Mouse (Mus musculus): ENCODE results near the gene Naaladl1. TPM values are rescaled to one million over a fixed set of nuclear protein-coding genes. Genes with fewer than 3 reads are reported as not detected.
A peak's percentile ranks its signal among the peaks of the same experiment; 100 is the strongest.

The Naaladl1 gene
- polyA plus RNA-seq, 1 experiment from 2014 or later: 0.64 TPM

DNA sequence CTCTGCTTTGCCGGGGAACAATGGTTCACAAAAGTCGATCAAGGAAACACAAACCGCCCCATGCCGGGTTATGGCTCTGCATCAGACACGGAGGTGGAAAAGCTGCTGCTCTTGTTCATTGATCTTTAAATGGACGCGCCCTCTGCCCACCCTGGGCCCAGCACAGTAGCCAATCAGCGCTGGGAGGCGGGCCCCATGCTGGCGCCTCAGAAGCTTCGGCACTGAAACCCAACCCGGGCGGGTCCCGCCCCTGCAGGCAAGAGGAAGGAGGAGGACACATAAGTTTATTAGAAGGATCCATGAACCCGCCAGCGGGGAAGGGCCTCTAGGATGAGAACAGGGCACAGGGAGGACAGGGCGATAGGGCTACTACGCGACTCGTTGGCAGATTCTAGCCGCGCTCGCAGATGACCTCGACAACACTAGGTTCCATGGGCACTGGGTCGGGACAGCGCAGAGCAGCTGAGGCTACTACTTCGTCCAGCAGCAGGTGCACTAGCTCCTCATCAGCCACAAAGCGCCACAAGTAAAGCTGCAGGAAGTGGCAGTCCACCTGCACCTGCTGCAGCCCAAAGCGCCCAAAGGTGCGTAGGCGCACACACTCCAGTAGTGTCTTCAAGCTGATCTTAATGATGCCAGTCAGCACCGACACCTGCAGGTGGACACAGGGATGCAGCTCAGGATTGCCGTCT, 37.7 kb upstream of the Naaladl1 start, which contains the start of gene Tm7sf2:
Gene Tm7sf2, minus strand, starts transcription at position 650 of the 692 bp plus-strand sequence.
- Histone ChIP-seq H3K9me3 (no peaks in the 10 kb centered on the region), H3K4me2 (replicated peaks) (peak within 1 kb of the TSS; percentile 88), H3K9ac (peak within 1 kb of the TSS; percentile 59), H3K27me3 (no peaks in the 10 kb centered on the region), H3K4me3 (peak within 1 kb of the TSS; percentile 47), H3K4me1 (peaks cover 16% of the 10 kb centered on the region), H3K27ac (peak within 1 kb of the TSS; percentile 80), H3K36me3 (peaks cover 36% of the 10 kb centered on the region)
- peak; percentile 87 for ATAC-seq (ENCODE audit: insufficient number of reproducible peaks, insufficient read depth, low FRiP score, low TSS enrichment)
- WGBS: 11% methylated on average over 33 of the region's 33 CpGs

DNA sequence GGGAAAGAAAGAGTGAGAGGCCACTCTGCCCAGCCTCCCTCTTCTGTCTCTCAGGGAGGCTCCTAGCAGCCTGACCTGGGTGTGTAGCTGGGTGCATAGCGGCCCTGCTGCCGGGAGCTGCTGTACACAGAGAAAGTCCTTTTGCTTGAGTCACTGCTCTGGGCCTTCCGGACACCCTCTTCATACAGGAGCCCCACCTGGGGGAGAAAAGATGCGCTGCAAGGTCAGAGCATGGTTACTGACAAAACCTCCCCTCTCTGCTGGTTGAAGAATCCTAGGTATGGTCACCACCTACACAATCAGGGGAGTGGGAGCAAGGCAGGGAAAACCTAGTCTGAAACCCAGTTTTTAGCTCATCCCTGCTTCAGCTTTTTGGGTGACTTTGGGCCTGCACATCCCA, 36.6 kb upstream of the Naaladl1 start:
- 76% methylated on average over 4 of the region's 4 CpGs for WGBS
- H3K27me3 ChIP-seq: no peaks in the 10 kb centered on the region
- H3K9me3 ChIP-seq: no peaks in the 10 kb centered on the region
- H3K4me1 ChIP-seq: peaks cover 15% of the 10 kb centered on the region
- H3K4me2 ChIP-seq (replicated peaks): no peak overlapping the region
- ATAC-seq (ENCODE audit: insufficient number of reproducible peaks, insufficient read depth, low FRiP score, low TSS enrichment): no peak
- H3K4me3 ChIP-seq: no peak overlapping the region
- no peak overlapping the region for H3K9ac ChIP-seq
- H3K27ac ChIP-seq: no peak overlapping the region
- H3K36me3 ChIP-seq: peaks cover 46% of the 10 kb centered on the region

GRCm38 (mm10) chr19:6069851-6070250, 35.7 kb upstream of the Naaladl1 start:
- Histone ChIP-seq H3K4me3 (no peak overlapping the region), H3K4me1 (peaks cover 15% of the 10 kb centered on the region), H3K27ac (no peak overlapping the region), H3K36me3 (peaks cover 53% of the 10 kb centered on the region), H3K9me3 (no peaks in the 10 kb centered on the region), H3K4me2 (replicated peaks) (no peak overlapping the region), H3K9ac (no peak overlapping the region), H3K27me3 (no peaks in the 10 kb centered on the region)
- no peak for ATAC-seq (ENCODE audit: insufficient number of reproducible peaks, insufficient read depth, low FRiP score, low TSS enrichment)
- WGBS: 89% methylated on average over 10 of the region's 10 CpGs

DNA sequence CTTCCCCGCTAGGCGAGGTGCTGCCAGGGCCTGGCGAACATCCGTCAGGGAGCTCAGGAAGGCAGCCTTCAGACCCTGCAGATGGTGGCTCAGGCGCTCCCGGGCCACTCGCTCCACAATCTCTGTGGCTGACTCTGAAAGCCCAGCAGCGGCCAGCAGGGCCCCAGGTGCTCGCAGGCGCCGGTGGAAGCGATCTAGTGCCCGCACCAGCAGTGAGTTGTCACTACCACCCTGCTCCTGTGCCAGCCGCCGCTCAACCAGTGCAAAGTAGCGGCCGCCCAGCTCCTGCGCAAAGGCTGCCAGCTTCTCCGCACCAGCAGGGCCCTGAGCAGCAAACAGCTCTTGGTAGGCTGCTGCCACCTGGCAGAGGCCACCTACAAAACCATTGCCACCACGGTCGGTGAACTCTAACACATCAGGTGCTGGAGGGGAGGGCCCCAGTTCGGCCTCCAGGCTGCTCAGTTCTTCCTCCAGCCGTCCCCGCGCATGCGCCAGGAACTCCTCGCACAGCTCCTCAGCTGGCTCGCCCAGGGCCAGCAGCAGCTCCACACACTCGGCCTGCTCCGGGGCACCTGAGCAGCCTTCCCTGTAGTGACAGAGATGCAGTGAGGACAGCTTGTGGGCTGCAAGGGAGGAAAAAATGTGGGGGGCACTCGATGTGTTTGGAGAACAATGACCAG, 34.9 kb upstream of the Naaladl1 start:
- no peak for ATAC-seq (ENCODE audit: insufficient number of reproducible peaks, insufficient read depth, low FRiP score, low TSS enrichment)
- 90% methylated on average over 31 of the region's 31 CpGs for WGBS
- Histone ChIP-seq H3K9me3 (no peaks in the 10 kb centered on the region), H3K9ac (no peak overlapping the region), H3K4me2 (replicated peaks) (no peak overlapping the region), H3K27ac (no peak overlapping the region), H3K27me3 (no peaks in the 10 kb centered on the region), H3K4me1 (peaks cover 15% of the 10 kb centered on the region), H3K36me3 (peaks cover 53% of the 10 kb centered on the region), H3K4me3 (no peak overlapping the region)

DNA sequence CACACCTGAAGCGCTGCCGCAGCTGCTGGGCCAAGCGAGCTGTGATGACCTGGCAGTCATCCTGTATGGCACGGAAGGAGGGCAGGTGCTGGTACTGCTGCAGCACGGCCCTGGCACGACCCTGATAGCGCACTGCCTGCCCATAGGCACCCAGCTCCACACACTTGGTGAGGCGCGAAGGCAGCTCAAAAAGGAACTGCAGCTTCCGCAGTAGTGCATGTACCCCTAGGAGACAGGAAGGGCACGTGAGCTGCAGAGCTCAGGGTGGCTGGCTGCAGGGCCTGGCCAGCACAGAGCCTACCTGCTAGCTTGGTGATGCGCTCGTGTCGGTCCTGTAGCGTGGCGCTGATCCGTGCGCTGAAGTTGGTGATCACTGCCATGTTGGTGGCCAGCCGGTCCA, 34.3 kb upstream of the Naaladl1 start:
- no peak overlapping the region for H3K9ac ChIP-seq
- WGBS: 93% methylated on average over 19 of the region's 19 CpGs
- peaks cover 19% of the 10 kb centered on the region for H3K4me1 ChIP-seq
- no peak overlapping the region for H3K27ac ChIP-seq
- H3K4me3 ChIP-seq: no peak overlapping the region
- ATAC-seq (ENCODE audit: insufficient number of reproducible peaks, insufficient read depth, low FRiP score, low TSS enrichment): no peak
- peaks cover 53% of the 10 kb centered on the region for H3K36me3 ChIP-seq
- no peaks in the 10 kb centered on the region for H3K27me3 ChIP-seq
- H3K4me2 ChIP-seq (replicated peaks): no peak overlapping the region
- H3K9me3 ChIP-seq: no peaks in the 10 kb centered on the region

GRCm38 (mm10) chr19:6073889-6074288, 31.7 kb upstream of the Naaladl1 start:
- no peak for ATAC-seq (ENCODE audit: insufficient number of reproducible peaks, insufficient read depth, low FRiP score, low TSS enrichment)
- Histone ChIP-seq H3K4me1 (peaks cover 9% of the 10 kb centered on the region), H3K4me3 (no peak overlapping the region), H3K27me3 (no peaks in the 10 kb centered on the region), H3K4me2 (replicated peaks) (no peak overlapping the region), H3K27ac (no peak overlapping the region), H3K9ac (no peak overlapping the region), H3K9me3 (no peaks in the 10 kb centered on the region), H3K36me3 (peaks cover 50% of the 10 kb centered on the region)
- WGBS: 89% methylated on average over 5 of the region's 5 CpGs

GRCm38 (mm10) chr19:6076564-6077393, 28.8 kb upstream of the Naaladl1 start, which contains the start of gene Vps51:
Gene Vps51, minus strand, starts transcription at chr19:6077231.
- 3% methylated on average over 33 of the region's 33 CpGs for WGBS

DNA sequence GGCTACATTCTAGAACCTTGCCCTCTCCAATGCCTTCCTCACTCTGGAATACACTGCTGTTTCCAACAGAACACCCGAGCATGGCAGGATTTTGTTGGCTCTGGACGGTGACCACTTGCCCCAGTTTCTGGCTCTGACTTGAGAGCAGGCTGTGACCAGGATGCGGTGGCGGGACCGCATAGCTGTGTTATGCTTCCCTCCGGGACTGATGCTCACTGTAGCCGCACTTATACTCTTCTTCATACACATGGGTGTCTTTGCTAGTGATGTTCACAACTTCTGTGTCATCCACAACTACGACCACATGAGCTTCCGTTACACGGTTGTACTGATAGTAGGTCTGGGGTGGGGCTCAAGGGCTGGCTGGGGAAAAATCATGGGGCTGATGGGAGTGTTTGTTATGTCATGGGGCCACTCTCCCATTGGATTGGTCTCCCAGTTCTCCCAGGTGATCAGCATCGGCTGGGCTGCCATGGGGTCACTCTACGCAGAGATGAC, 25.6 kb upstream of the Naaladl1 start, which contains the start of gene Tmem262:
Gene Tmem262, plus strand, starts transcription at position 51 of the 498 bp plus-strand sequence.
- H3K4me3 ChIP-seq: no peak within 1 kb of the TSS
- no peak within 1 kb of the TSS for H3K9ac ChIP-seq
- ATAC-seq (ENCODE audit: insufficient number of reproducible peaks, insufficient read depth, low FRiP score, low TSS enrichment): no peak
- H3K9me3 ChIP-seq: no peaks in the 10 kb centered on the region
- H3K27ac ChIP-seq: no peak within 1 kb of the TSS
- no peaks in the 10 kb centered on the region for H3K27me3 ChIP-seq
- 91% methylated on average over 12 of the region's 12 CpGs for WGBS
- H3K4me2 ChIP-seq (replicated peaks): no peak within 1 kb of the TSS
- peaks cover 19% of the 10 kb centered on the region for H3K4me1 ChIP-seq
- peaks cover 31% of the 10 kb centered on the region for H3K36me3 ChIP-seq

More at GRCm38 (mm10) chr19:6076564-6077393, 28.8 kb upstream of the Naaladl1 start, which contains the start of gene Vps51:
- Histone ChIP-seq H3K4me1 (peaks cover 9% of the 10 kb centered on the region), H3K4me2 (replicated peaks) (peak within 1 kb of the TSS; percentile 82), H3K36me3 (peaks cover 42% of the 10 kb centered on the region), H3K27ac (peak within 1 kb of the TSS; percentile 74), H3K9me3 (no peaks in the 10 kb centered on the region), H3K9ac (peak within 1 kb of the TSS; percentile 71), H3K27me3 (no peaks in the 10 kb centered on the region), H3K4me3 (peak within 1 kb of the TSS; percentile 64)
- ATAC-seq (ENCODE audit: insufficient number of reproducible peaks, insufficient read depth, low FRiP score, low TSS enrichment): peak; percentile 80

DNA sequence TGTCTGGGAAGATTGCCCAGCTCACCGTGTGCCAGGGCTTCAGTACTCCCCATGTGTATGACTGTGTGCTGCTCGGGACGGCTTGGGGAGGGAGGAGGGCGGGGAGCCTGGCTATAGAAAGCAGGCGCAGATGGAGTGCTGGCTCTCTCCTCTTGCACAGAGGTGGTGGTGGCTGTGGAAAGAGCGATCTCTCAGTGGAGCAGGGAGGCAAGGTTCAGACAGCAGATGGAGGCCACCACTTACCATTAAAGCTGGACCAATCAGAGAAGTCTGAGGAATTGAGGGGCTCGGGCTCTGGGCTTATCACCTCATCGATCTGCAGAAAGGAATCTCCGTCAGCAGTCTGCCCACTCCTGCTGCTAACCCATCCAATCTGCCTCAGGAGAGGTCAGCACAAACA, 23.4 kb upstream of the Naaladl1 start, which contains the start of gene Gm28374:
Gene Gm28374, minus strand, starts transcription at position 101 of the 400 bp plus-strand sequence.
- peaks cover 33% of the 10 kb centered on the region for H3K36me3 ChIP-seq
- H3K4me1 ChIP-seq: peaks cover 14% of the 10 kb centered on the region
- no peak within 1 kb of the TSS for H3K9ac ChIP-seq
- no peaks in the 10 kb centered on the region for H3K9me3 ChIP-seq
- ATAC-seq (ENCODE audit: insufficient number of reproducible peaks, insufficient read depth, low FRiP score, low TSS enrichment): no peak
- no peaks in the 10 kb centered on the region for H3K27me3 ChIP-seq
- WGBS: 88% methylated on average over 9 of the region's 9 CpGs
- H3K4me2 ChIP-seq (replicated peaks): no peak within 1 kb of the TSS
- no peak within 1 kb of the TSS for H3K27ac ChIP-seq
- no peak within 1 kb of the TSS for H3K4me3 ChIP-seq

GRCm38 (mm10) chr19:6084478-6085248, 20.9 kb upstream of the Naaladl1 start, which contains the start of the genes Zfpl1 and Cdca5:
Gene Zfpl1, minus strand, starts transcription at chr19:6084956.
Gene Cdca5, plus strand, starts transcription at chr19:6084983.
- peak within 1 kb of the TSS; percentile 97 for H3K4me2 ChIP-seq (replicated peaks)
- WGBS: under 1% methylated on average over 58 of the region's 58 CpGs
- peaks cover 14% of the 10 kb centered on the region for H3K4me1 ChIP-seq
- H3K27ac ChIP-seq: peak within 1 kb of the TSS; percentile 73
- H3K36me3 ChIP-seq: peaks cover 55% of the 10 kb centered on the region
- no peaks in the 10 kb centered on the region for H3K27me3 ChIP-seq
- peak within 1 kb of the TSS; percentile 80 for H3K4me3 ChIP-seq
- ATAC-seq (ENCODE audit: insufficient number of reproducible peaks, insufficient read depth, low FRiP score, low TSS enrichment): peak; percentile 86
- H3K9ac ChIP-seq: peak within 1 kb of the TSS; percentile 79
- no peaks in the 10 kb centered on the region for H3K9me3 ChIP-seq

Measured in embryonic facial prominence, embryonic 12.5 days (tissue).